Mouse (Mus musculus) forebrain, embryonic 15.5 days (tissue): ENCODE data around the gene M1ap. TPM values are rescaled to one million over a fixed set of nuclear protein-coding genes. Genes with fewer than 3 reads are reported as not detected.
A peak's percentile ranks its signal among the peaks of the same experiment; 100 is the strongest.

Source experiments
- ATAC-seq: fragments of 200-750 bp; cut with Nextera tagmentation; replicated peaks from 2 replicates; pipeline ENCODE4 v1.8.0; 2017; ENCODE audit warnings: mild to moderate bottlenecking, moderate TSS enrichment, moderate library complexity
- H3K27ac ChIP-seq: fragments of 300-500 bp; sonication (generic); replicated peaks from 2 replicates; pipeline ENCODE4 v1.5.1; 2015; ENCODE audit warnings: mild to moderate bottlenecking, inconsistent platforms
- H3K27me3 ChIP-seq: fragments of 300-500 bp; sonication (generic); 2 replicates; pipeline ENCODE4 v1.6.1; 2015; ENCODE audit warnings: inconsistent platforms
- H3K36me3 ChIP-seq: fragments of 300-500 bp; sonication (generic); 2 replicates; pipeline ENCODE4 v1.6.1; 2015; ENCODE audit warnings: mild to moderate bottlenecking, inconsistent platforms
- H3K4me1 ChIP-seq: fragments of 300-500 bp; sonication (generic); 2 replicates; pipeline ENCODE4 v1.6.1; 2015; ENCODE audit warnings: inconsistent platforms
- H3K4me2 ChIP-seq: fragments of 300-500 bp; sonication (generic); replicated peaks from 2 replicates; pipeline ENCODE4 v1.6.1; 2015; ENCODE audit warnings: mild to moderate bottlenecking, inconsistent platforms
- H3K4me3 ChIP-seq: fragments of 300-500 bp; sonication (generic); 2 replicates; pipeline ENCODE4 v1.5.1; 2015; ENCODE audit warnings: mild to moderate bottlenecking, inconsistent platforms
- H3K9ac ChIP-seq: fragments of 300-500 bp; sonication (generic); replicated peaks from 2 replicates; pipeline ENCODE4 v1.6.1; 2015; ENCODE audit warnings: mild to moderate bottlenecking, inconsistent platforms
- H3K9me3 ChIP-seq: fragments of 300-500 bp; sonication (generic); 2 replicates; pipeline ENCODE4 v1.6.1; 2016; ENCODE audit warnings: inconsistent platforms
- WGBS: fragments of 180-500 bp; shearing (Covaris S2); methylation state at CpG from one replicate; pipeline ENCODE4 v1.1.7; 2015; ENCODE audit warnings: mixed read lengths; 5-methylcytosine and 5-hydroxymethylcytosine counted together
- polyA plus RNA-seq: library from polyadenylated mRNA; unstranded; fragments of >200 nt; fragmentation: Nextera tagmentation; extraction: Ambion mirVana; gene quantifications from 2 replicates; pipeline ENCODE4 v1.2.1, GENCODE M21; 2015

Gene M1ap
- polyA plus RNA-seq, 1 experiment from 2014 or later = not detected

GRCm38 (mm10) chr6:82917076-82917777 is 29.5 kb upstream of the M1ap start:
- no peak overlapping the region for H3K4me2 ChIP-seq
- peak; percentile 76 for ATAC-seq
- peak overlapping the region; percentile 69 for H3K27ac ChIP-seq
- WGBS = 57% methylated on average over 26 of the region's 26 CpGs
- H3K4me3 ChIP-seq = no peak overlapping the region
- H3K9me3 ChIP-seq = no peaks in the 10 kb centered on the region
- 0 out of 2 replicates have a peak, but pooled peaks cover 8% of the 10 kb centered on the region for H3K4me1 ChIP-seq
- peaks cover 6% of the 10 kb centered on the region; the same call in 1 of the 2 replicates for H3K36me3 ChIP-seq
- no peak overlapping the region for H3K9ac ChIP-seq
- H3K27me3 ChIP-seq = no peaks in the 10 kb centered on the region

DNA sequence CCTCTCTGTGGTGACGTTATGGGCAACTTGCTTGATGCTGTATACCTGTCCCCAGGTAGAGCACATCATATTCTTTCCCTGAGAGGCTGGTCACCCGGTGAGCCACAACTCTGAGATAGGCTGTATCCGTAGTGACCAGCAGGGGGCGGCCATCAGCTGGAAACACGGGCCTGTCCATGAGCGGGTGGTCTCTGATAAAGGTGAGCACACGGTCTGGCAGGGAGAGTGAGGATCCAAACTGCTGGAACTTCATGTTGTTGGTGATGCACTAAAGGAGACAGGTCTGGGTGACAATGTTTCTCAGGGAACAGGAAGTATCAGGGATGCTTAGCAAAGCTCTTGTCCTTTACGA is 28.9 kb upstream of the M1ap start:
- no peaks in the 10 kb centered on the region for H3K27me3 ChIP-seq
- H3K4me2 ChIP-seq = no peak overlapping the region
- no peak overlapping the region for H3K4me3 ChIP-seq
- peak overlapping the region; percentile 69; the same call in 1 of the 2 replicates for H3K27ac ChIP-seq
- H3K36me3 ChIP-seq = peaks cover 6% of the 10 kb centered on the region; the same call in 1 of the 2 replicates
- H3K9ac ChIP-seq = no peak overlapping the region
- whole genome bisulfite sequencing = 16% methylated on average over 8 of the region's 8 CpGs
- peak; percentile 9; the same call in 1 of the 2 replicates for ATAC-seq
- H3K4me1 ChIP-seq = 0 out of 2 replicates have a peak, but pooled peaks cover 8% of the 10 kb centered on the region
- no peaks in the 10 kb centered on the region for H3K9me3 ChIP-seq

DNA sequence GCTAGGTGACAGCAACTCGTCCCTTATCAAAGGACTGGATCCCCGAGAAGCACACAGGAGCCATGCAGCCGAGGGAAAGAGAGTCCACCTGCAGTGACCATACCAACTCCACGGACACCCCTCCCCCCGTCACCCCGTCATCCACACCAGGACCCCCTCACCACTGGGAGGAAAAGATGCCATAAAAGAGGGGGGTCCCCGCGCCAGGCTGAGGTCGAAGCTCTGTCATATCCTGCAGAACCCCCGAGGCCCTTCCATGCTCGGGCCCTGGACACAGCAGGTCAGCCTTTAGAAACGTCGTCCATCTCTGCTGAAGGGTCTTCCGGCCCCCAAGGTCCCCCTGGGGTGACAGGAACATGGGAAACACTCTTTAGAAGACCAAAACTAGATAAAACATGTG is 28.3 kb upstream of the M1ap start:
- no peak for ATAC-seq
- H3K4me2 ChIP-seq = no peak overlapping the region
- WGBS = 85% methylated on average over 14 of the region's 14 CpGs
- H3K36me3 ChIP-seq = peaks cover 6% of the 10 kb centered on the region; the same call in 1 of the 2 replicates
- H3K9ac ChIP-seq = no peak overlapping the region
- no peak overlapping the region for H3K27ac ChIP-seq
- H3K9me3 ChIP-seq = no peaks in the 10 kb centered on the region
- H3K27me3 ChIP-seq = no peaks in the 10 kb centered on the region
- 0 out of 2 replicates have a peak, but pooled peaks cover 8% of the 10 kb centered on the region for H3K4me1 ChIP-seq
- no peak overlapping the region for H3K4me3 ChIP-seq

- 72% methylated on average over 8 of the region's 8 CpGs for WGBS
- H3K9ac ChIP-seq = no peak overlapping the region
- H3K27ac ChIP-seq = no peak overlapping the region
- H3K4me2 ChIP-seq = no peak overlapping the region
- 0 out of 2 replicates have a peak, but pooled peaks cover 8% of the 10 kb centered on the region for H3K4me1 ChIP-seq
- no peak for ATAC-seq
- H3K9me3 ChIP-seq = no peaks in the 10 kb centered on the region
- H3K36me3 ChIP-seq = peaks cover 8% of the 10 kb centered on the region
- H3K27me3 ChIP-seq = no peaks in the 10 kb centered on the region
- H3K4me3 ChIP-seq = no peak overlapping the region
These were observed 27.2 kb upstream of the M1ap start for GRCm38 (mm10) chr6:82919520-82919919.

DNA sequence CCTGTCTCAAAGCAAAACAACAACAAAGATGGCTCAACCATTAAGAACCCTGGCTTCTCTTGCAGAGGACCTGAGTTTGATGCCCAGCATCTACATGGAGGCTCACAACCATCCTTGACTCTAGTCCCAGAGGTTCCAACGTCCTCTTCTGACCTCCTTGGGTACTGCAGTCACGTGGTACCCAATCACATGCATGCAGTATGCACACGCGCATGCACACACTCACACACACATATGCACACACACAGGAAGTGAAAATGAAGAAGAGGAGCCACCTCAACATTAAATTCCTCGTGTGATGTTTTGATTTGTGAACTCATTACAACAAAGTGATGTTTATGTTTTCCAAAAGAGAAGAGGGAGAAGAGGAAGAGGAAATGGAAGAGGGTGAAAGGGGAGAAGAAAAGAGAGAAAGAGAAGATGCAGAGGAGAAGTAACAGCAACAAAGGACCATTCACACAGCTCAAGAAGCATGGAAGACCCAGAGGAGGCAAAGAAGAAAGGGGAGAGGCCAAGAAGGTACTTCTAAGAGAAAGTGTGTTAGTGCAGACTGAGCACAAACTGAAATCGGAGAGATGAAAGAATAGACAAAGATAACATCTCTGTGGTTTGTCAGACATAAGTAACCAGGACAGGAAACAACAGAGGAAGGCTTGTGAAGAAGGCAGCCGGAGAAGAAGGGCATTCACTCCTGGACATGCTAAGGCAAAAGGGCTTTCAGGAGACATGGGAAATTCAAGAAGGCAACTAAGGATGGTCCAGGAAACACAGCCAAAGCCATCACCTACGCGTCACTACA is 25.1 kb upstream of the M1ap start:
- H3K36me3 ChIP-seq = peaks cover 9% of the 10 kb centered on the region
- no peak overlapping the region for H3K4me2 ChIP-seq
- ATAC-seq = no peak
- H3K4me3 ChIP-seq = no peak overlapping the region
- no peaks in the 10 kb centered on the region for H3K27me3 ChIP-seq
- no peak overlapping the region for H3K27ac ChIP-seq
- H3K9ac ChIP-seq = no peak overlapping the region
- 76% methylated on average over 9 of the region's 9 CpGs for WGBS
- 0 out of 2 replicates have a peak, but pooled peaks cover 10% of the 10 kb centered on the region for H3K4me1 ChIP-seq
- H3K9me3 ChIP-seq = no peaks in the 10 kb centered on the region

- Histone ChIP-seq H3K9me3 (no peaks in the 10 kb centered on the region), H3K4me1 (0 out of 2 replicates have a peak, but pooled peaks cover 3% of the 10 kb centered on the region), H3K9ac (no peak overlapping the region), H3K36me3 (peaks cover 9% of the 10 kb centered on the region), H3K4me3 (no peak overlapping the region), H3K4me2 (no peak overlapping the region), H3K27me3 (no peaks in the 10 kb centered on the region), H3K27ac (no peak overlapping the region)
- WGBS = 57% methylated on average over 3 of the region's 3 CpGs
- ATAC-seq = no peak
These were observed 21.7 kb upstream of the M1ap start for GRCm38 (mm10) chr6:82925005-82925404.

DNA sequence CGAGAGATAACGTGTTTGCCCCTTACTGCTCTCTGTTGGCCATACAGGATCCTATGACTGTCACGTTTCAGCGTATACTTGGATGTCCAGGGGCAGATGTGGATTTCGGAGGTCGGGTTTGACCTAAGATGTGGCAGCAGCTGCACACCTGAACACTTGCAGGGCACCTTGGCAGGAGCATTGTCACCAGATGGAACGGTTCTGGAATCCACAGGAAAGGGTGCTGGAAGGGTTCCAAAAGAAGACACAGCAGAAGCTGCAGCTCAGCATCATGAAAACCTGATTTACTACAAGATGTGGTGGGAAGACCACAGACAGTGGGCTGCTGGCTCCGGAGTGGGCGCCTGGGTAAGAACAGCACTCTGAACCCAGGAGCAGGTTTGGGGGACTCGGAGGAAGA is 20.6 kb upstream of the M1ap start:
- 82% methylated on average over 10 of the region's 10 CpGs for WGBS
- no peak overlapping the region for H3K27ac ChIP-seq

GRCm38 (mm10) chr6:82926528-82926927 is 20.2 kb upstream of the M1ap start:
- no peak for ATAC-seq
- no peak overlapping the region for H3K27ac ChIP-seq
- 72% methylated on average over 7 of the region's 7 CpGs for WGBS
- no peak overlapping the region for H3K4me2 ChIP-seq
- H3K9me3 ChIP-seq = no peaks in the 10 kb centered on the region
- no peak overlapping the region for H3K4me3 ChIP-seq
- peaks cover 13% of the 10 kb centered on the region for H3K36me3 ChIP-seq
- 0 out of 2 replicates have a peak, but pooled peaks cover 3% of the 10 kb centered on the region for H3K4me1 ChIP-seq
- no peak overlapping the region for H3K9ac ChIP-seq
- no peaks in the 10 kb centered on the region for H3K27me3 ChIP-seq

More for the DNA sequence above, 20.6 kb upstream of the M1ap start:
- H3K9me3 ChIP-seq = no peaks in the 10 kb centered on the region
- 0 out of 2 replicates have a peak, but pooled peaks cover 3% of the 10 kb centered on the region for H3K4me1 ChIP-seq
- H3K36me3 ChIP-seq = peaks cover 9% of the 10 kb centered on the region
- H3K27me3 ChIP-seq = no peaks in the 10 kb centered on the region
- ATAC-seq = no peak
- no peak overlapping the region for H3K9ac ChIP-seq
- no peak overlapping the region for H3K4me3 ChIP-seq
- H3K4me2 ChIP-seq = no peak overlapping the region

DNA sequence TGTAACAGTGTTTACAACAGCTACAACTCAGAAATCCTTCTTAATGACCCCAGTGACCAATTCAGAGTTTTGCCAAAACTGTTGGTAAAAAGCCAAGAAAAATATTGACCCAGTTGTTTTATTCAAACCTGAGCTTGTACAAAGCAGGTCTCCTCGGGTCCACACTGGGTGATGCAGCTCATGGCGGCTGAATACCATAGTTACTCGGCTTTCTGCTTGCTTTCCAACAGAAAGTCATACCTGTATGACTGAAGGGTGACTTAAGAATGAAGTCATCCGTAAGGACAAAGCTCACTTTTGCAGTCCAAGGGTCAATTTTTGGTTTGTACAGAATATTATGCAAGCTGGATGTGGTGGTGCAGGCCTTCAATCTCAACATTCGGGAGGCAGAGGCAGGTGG is 19.1 kb upstream of the M1ap start:
- WGBS = 83% methylated on average over 5 of the region's 5 CpGs
- peaks cover 14% of the 10 kb centered on the region for H3K36me3 ChIP-seq

GRCm38 (mm10) chr6:82934616-82935230 is 12.0 kb upstream of the M1ap start:
- Histone ChIP-seq H3K4me3 (no peak overlapping the region), H3K9me3 (no peaks in the 10 kb centered on the region), H3K27me3 (no peaks in the 10 kb centered on the region), H3K9ac (no peak overlapping the region), H3K27ac (no peak overlapping the region), H3K4me1 (peaks cover 11% of the 10 kb centered on the region), H3K4me2 (no peak overlapping the region), H3K36me3 (peaks cover 14% of the 10 kb centered on the region; the same call in 1 of the 2 replicates)
- 91% methylated on average over 3 of the region's 3 CpGs for WGBS
- no peak for ATAC-seq

More for the DNA sequence above, 19.1 kb upstream of the M1ap start:
- Histone ChIP-seq H3K4me2 (no peak overlapping the region), H3K9me3 (no peaks in the 10 kb centered on the region), H3K27ac (no peak overlapping the region), H3K4me3 (no peak overlapping the region), H3K9ac (no peak overlapping the region), H3K4me1 (0 out of 2 replicates have a peak, but pooled peaks cover 3% of the 10 kb centered on the region), H3K27me3 (no peaks in the 10 kb centered on the region)
- ATAC-seq = no peak

- Histone ChIP-seq H3K27me3 (no peaks in the 10 kb centered on the region), H3K27ac (no peak within 1 kb of the TSS), H3K9me3 (no peaks in the 10 kb centered on the region), H3K4me1 (peaks cover 11% of the 10 kb centered on the region), H3K36me3 (peaks cover 4% of the 10 kb centered on the region; the same call in 1 of the 2 replicates), H3K9ac (peak within 1 kb of the TSS; percentile 86), H3K4me2 (peak within 1 kb of the TSS; percentile 61), H3K4me3 (peak within 1 kb of the TSS; percentile 65)
- ATAC-seq = peak; percentile 99
- 2% methylated on average over 44 of the region's 44 CpGs for WGBS
These were observed 7.4 kb upstream of the M1ap start, which contains the start of gene Sema4f for GRCm38 (mm10) chr6:82939167-82939912. Gene Sema4f (minus strand): TSS chr6:82939769.
